Mouse (Mus musculus): ENCODE data around the gene Htr5b. TPM values are rescaled to one million over a fixed set of nuclear protein-coding genes. Genes with fewer than 3 reads are reported as not detected.

Htr5b gene
- total RNA-seq, 2 experiments from 2014 or later, result 8.0 to 9.5 TPM

DNA sequence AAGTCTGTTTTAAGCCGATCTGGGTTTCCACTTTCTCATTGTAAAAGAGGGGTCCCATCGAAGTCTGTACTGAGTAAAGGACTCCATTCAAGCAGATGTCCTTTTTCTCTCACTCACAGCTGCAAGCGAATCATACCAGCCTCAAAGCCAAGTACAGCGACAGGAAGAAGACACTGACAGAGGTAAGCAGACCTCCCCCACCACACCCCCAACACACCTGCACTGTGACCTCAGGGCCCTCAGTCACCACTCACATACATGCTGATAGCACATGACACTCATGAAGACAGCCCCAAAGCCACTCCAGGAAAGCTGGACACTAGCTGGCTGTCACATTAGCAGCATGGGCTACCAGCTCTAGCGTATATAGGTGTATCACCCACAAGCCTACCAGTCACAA lies 50.5 kb downstream of the Htr5b start:
- DNase-seq (ENCODE audit: low spot score in 2 of 2), result no peak
- TF ChIP-seq CTCF (conservative IDR thresholded peaks at IDR 0.05), result no peak
- Histone ChIP-seq H3K27ac (peak overlapping the region; percentile 90), H3K4me3 (no peak overlapping the region)

DNA sequence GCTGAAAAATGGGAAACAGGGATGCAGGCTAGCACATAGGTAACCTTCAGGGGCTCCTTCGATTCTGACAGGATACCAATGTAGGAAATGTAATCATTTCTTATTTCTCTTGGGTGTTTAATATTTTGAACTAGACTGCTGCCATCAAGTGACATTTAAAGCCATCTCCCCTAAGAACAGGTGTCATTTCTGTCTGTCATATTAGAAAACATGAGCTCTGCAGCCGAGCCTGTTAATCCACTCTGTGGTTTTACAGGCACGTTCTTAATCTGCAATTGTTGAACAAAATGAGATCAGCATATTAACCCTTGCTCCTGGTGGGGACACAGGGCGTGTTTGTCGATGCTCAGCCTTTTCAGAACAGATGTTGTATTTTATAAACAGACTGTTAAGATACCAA lies 56.8 kb downstream of the Htr5b start:
- Histone ChIP-seq H3K4me3 (no peak overlapping the region), H3K27ac (no peak overlapping the region)
- no peak for DNase-seq (ENCODE audit: low spot score in 2 of 2)
- no peak for TF ChIP-seq CTCF (conservative IDR thresholded peaks at IDR 0.05)

DNA sequence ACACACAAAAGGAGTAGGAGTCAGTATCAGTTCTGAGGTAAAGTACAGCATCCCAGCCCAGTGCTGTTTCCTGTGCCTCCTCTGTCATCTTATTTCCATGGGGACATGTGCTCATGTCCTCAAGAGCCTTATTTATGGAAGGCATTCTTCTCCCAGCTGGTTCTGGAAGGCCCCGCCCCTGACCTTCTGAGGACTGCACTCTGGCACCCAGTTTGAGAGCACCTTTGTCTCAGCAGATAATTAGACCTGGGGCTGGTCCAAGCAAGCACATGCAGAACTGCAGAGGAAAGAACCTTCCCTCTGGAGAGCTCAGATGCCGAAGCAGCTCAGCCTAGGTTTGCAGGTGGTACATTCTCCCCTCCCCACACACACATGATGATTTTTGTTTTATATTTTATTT lies 60.0 kb downstream of the Htr5b start:
- DNase-seq (ENCODE audit: low spot score in 2 of 2), result no peak
- no peak for TF ChIP-seq CTCF (conservative IDR thresholded peaks at IDR 0.05)
- Histone ChIP-seq H3K4me3 (no peak overlapping the region), H3K27ac (no peak overlapping the region)

DNA sequence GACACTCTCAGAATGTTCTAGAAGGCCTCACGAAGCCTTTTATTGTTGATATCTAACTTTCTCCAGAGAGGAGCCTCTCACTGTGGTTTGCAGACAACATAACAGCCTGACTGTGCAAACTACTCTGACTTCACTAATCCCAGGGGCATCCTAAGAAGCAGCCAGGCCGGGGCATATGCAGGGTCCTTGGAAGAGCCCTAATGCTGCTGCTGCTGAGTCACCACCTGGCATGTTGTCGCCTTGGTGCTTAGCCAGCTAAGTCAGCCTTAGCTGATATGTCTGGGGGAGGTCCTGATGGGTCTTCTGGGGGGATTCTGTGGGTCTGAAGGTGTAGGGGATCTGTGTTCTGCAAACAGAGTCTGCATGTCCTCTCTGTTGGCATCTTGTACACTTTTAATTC lies 62.0 kb downstream of the Htr5b start:
- no peak for DNase-seq (ENCODE audit: low spot score in 2 of 2)
- H3K27ac ChIP-seq, result no peak overlapping the region
- no peak for TF ChIP-seq CTCF (conservative IDR thresholded peaks at IDR 0.05)
- no peak overlapping the region for H3K4me3 ChIP-seq

DNA sequence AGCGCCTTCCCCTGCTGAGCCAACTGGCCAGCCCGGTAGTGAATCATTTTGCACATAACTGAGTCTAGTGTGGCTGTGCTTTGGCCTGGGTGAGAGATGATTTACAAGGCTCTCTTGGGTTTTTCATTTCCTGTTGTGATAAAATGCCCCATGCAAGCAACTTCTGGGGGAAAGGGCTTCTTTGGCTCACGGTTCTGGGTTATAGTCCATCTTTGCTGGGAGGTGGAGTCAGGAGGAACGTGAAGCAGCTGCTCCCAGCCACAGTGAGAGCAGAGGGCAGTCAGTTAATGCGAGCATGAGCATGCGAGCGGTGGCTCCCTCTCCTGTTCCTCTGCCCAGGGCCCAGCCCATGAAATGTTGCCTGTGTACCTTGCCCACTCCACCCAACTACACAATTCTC lies 64.5 kb downstream of the Htr5b start:
- Histone ChIP-seq H3K4me3 (no peak overlapping the region), H3K27ac (0 out of 2 replicates have a peak overlapping the region, but pooled peaks have one; percentile 14)
- TF ChIP-seq CTCF (conservative IDR thresholded peaks at IDR 0.05), result no peak
- no peak for DNase-seq (ENCODE audit: low spot score in 2 of 2)

DNA sequence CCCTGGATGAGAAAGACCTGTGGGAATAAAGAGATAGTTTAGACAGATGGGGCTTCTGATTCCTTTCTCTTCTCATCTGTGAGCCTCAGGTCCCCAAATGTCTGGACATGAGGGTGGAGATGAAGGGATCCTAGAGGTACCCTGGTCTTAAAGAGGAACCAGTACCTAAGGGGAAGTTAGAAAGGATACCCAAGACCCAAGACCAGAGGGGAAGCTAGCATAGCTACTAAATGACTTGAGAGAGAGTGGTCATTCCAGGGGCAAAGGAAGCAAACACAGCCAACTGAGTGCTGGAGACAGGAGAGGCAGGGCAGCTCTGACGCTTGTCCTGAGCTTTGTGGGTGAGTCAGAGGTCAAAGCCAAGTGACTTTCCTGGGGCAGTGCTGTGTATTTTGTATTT lies 65.6 kb downstream of the Htr5b start:
- DNase-seq (ENCODE audit: low spot score in 2 of 2), result no peak
- Histone ChIP-seq H3K4me3 (no peak overlapping the region), H3K27ac (no peak overlapping the region)
- TF ChIP-seq CTCF (conservative IDR thresholded peaks at IDR 0.05), result no peak

DNA sequence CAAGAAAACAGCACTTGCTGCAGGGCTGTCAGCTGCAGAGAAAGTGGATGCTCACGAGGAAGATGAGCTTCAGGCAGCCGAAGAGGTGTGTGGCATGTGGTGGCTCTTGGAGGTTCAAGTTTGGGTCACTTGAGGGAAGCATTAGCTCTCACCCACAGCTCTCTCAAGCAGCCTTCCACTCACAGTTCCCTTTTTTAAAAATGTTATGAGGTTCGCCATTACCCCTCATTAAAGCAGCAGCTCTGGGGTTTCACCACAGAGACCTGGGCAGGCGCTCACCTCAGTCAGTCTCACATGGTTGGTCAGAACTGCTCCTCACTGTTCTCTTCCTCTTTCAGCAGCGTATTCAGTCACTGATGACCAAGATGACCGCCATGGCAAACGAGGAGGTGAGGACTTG lies 66.4 kb downstream of the Htr5b start:
- no peak for TF ChIP-seq CTCF (conservative IDR thresholded peaks at IDR 0.05)
- DNase-seq (ENCODE audit: low spot score in 2 of 2), result no peak
- Histone ChIP-seq H3K4me3 (no peak overlapping the region), H3K27ac (no peak overlapping the region)

DNA sequence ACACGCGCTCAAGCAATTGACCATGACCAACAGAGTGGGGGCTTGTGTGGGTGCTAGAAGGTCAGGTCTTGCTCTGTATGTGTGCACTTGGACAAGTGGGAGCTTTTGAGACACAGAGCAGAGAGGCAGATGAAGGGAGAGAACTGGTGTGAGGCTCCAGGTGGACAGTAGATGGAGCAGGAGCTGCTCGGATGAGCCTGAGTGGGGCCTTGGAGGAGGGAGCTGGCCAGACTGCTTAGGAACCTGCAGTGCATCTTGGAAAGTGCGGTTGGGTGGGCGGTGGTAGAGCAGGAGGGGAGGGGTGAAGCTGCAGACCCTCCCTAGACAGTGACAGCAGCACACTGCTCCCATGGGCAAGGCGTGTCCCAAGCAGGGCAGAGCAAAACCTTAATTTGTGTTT lies 68.2 kb downstream of the Htr5b start:
- H3K27ac ChIP-seq, result no peak overlapping the region
- no peak for DNase-seq (ENCODE audit: low spot score in 2 of 2)
- no peak overlapping the region for H3K4me3 ChIP-seq
- peak; percentile 60 for TF ChIP-seq CTCF (conservative IDR thresholded peaks at IDR 0.05)

Other genes with a start within 250 kb of the Htr5b start
- gene Insig2, start 195.9 kb downstream of the Htr5b start, total RNA-seq (2021), result 10 to 100 TPM; 66.4 to 73.8 TPM
- 10 to 100 TPM; 30.1 to 32.4 TPM for gene Ccdc93, start 97.4 kb downstream of the Htr5b start, total RNA-seq (2021)
- gene Ddx18, start 39.5 kb upstream of the Htr5b start, total RNA-seq (2021), result 10 to 100 TPM; 27.9 to 28.9 TPM

All from layer of hippocampus, adult 2 months (tissue).